Mouse (Mus musculus) C2C12 (cell line): ENCODE data around the gene Nfkbie. TPM values are rescaled to one million over a fixed set of nuclear protein-coding genes. Genes with fewer than 3 reads are reported as not detected.

Source experiments
- H3K27me3 ChIP-seq: one replicate; pipeline ENCODE4 v1.6.1; 2011; ENCODE audit not compliant: control insufficient read depth, insufficient read depth, insufficient read length
- H3K36me3 ChIP-seq: one replicate; pipeline ENCODE4 v1.6.1; 2011; ENCODE audit not compliant: control insufficient read depth, insufficient read depth
- H3K4me3 ChIP-seq: one replicate; pipeline ENCODE4 v1.5.1; 2011; ENCODE audit warnings: mild to moderate bottlenecking, control low read depth; ENCODE audit not compliant: poor library complexity, insufficient read depth, severe bottlenecking
- H3K79me2 ChIP-seq: one replicate; pipeline ENCODE4 v1.6.1; 2011; ENCODE audit not compliant: control insufficient read depth, insufficient read depth
- H3K79me3 ChIP-seq: one replicate; pipeline ENCODE4 v1.6.1; 2011; ENCODE audit warnings: low read depth, control low read depth
- H3ac ChIP-seq: one replicate; pipeline ENCODE3; 2011; ENCODE audit warnings: low read depth; ENCODE audit not compliant: control insufficient read depth, insufficient read length
- CEBPB ChIP-seq: IDR thresholded peaks from one replicate; pipeline ENCODE4 v1.6.1; 2011; ENCODE audit warnings: low read depth, mild to moderate bottlenecking, control low read depth, moderate library complexity
- CTCF ChIP-seq: IDR thresholded peaks from one replicate; pipeline ENCODE4 v1.5.1; 2011; ENCODE audit not compliant: control insufficient read depth, insufficient read depth, insufficient read length
- FOSL1 ChIP-seq: IDR thresholded peaks from one replicate; pipeline ENCODE4 v1.8.0; 2011; ENCODE audit warnings: mild to moderate bottlenecking, low read length; ENCODE audit not compliant: poor library complexity, insufficient read depth, severe bottlenecking
- MAX ChIP-seq: IDR thresholded peaks from one replicate; pipeline ENCODE4 v1.6.1; 2011; ENCODE audit warnings: mild to moderate bottlenecking, control low read depth
- MYOD1 ChIP-seq: IDR thresholded peaks from one replicate; pipeline ENCODE4 v1.6.1; 2011; ENCODE audit warnings: low read depth; ENCODE audit not compliant: control insufficient read depth, insufficient read length
- MYOG ChIP-seq: IDR thresholded peaks from one replicate; pipeline ENCODE4 v1.6.1; 2011; ENCODE audit not compliant: control insufficient read depth, insufficient read length; ENCODE audit errors: extremely low read depth
- USF1 ChIP-seq: IDR thresholded peaks from one replicate; pipeline ENCODE4 v1.6.1; 2011; ENCODE audit warnings: low read depth, mild to moderate bottlenecking, control low read depth, moderate library complexity
- polyA plus RNA-seq: library from polyadenylated mRNA; unstranded; fragments of >200 nt; fragmentation: generic; extraction: Trizol; gene quantifications from one replicate; pipeline ENCODE4 v1.2.1, GENCODE M21; 2012; ENCODE audit warnings: missing spikeins

Gene Nfkbie
- polyA plus RNA-seq, 1 experiment = 5.3 TPM

GRCm38 (mm10) chr17:45594195-45594594, 38.7 kb downstream of the Nfkbie start:
- Histone ChIP-seq H3K79me2 (peaks cover 62% of the 10 kb centered on the region), H3K36me3 (peaks cover 25% of the 10 kb centered on the region), H3K79me3 (peaks cover 55% of the 10 kb centered on the region), H3K27me3 (no peaks in the 10 kb centered on the region), H3K4me3 (peak overlapping the region; percentile 69), H3ac (peak overlapping the region; percentile 81)
- TF ChIP-seq MYOG = no peak
- TF ChIP-seq CEBPB = no peak
- TF ChIP-seq MYOD1 = no peak
- no peak for TF ChIP-seq USF1
- TF ChIP-seq FOSL1 = no peak
- no peak for TF ChIP-seq CTCF
- TF ChIP-seq MAX = no peak

GRCm38 (mm10) chr17:45594881-45595735, 39.6 kb downstream of the Nfkbie start:
- H3K36me3 ChIP-seq = peaks cover 16% of the 10 kb centered on the region
- no peak for TF ChIP-seq MYOG
- TF ChIP-seq MAX = peak; percentile 93
- H3K79me2 ChIP-seq = peaks cover 53% of the 10 kb centered on the region
- no peaks in the 10 kb centered on the region for H3K27me3 ChIP-seq
- peaks cover 49% of the 10 kb centered on the region for H3K79me3 ChIP-seq
- peak overlapping the region; percentile 69 for H3K4me3 ChIP-seq
- H3ac ChIP-seq = peak overlapping the region; percentile 81

GRCm38 (mm10) chr17:45595736-45596390, 40.4 kb downstream of the Nfkbie start:
- Histone ChIP-seq H3K79me2 (peaks cover 45% of the 10 kb centered on the region), H3ac (peak overlapping the region; percentile 81), H3K27me3 (no peaks in the 10 kb centered on the region), H3K79me3 (peaks cover 43% of the 10 kb centered on the region), H3K4me3 (peak overlapping the region; percentile 69), H3K36me3 (peaks cover 8% of the 10 kb centered on the region)
- TF ChIP-seq FOSL1 (no peak), MAX (no peak), USF1 (no peak), CTCF (no peak), MYOD1 (no peak), MYOG (no peak), CEBPB (no peak)

GRCm38 (mm10) chr17:45596631-45597396, 41.3 kb downstream of the Nfkbie start:
- H3K4me3 ChIP-seq = no peak overlapping the region
- H3ac ChIP-seq = peak overlapping the region; percentile 58
- H3K36me3 ChIP-seq = peaks cover under 1% of the 10 kb centered on the region
- H3K79me3 ChIP-seq = peaks cover 34% of the 10 kb centered on the region
- TF ChIP-seq CTCF = peak; percentile 79
- TF ChIP-seq MYOG = no peak
- peak; percentile 29 for TF ChIP-seq MYOD1
- TF ChIP-seq USF1 = no peak
- H3K79me2 ChIP-seq = peaks cover 36% of the 10 kb centered on the region
- H3K27me3 ChIP-seq = no peaks in the 10 kb centered on the region

GRCm38 (mm10) chr17:45597787-45598186, 42.3 kb downstream of the Nfkbie start:
- Histone ChIP-seq H3K79me2 (peaks cover 26% of the 10 kb centered on the region), H3K79me3 (peaks cover 25% of the 10 kb centered on the region), H3K4me3 (no peak overlapping the region), H3ac (no peak overlapping the region), H3K27me3 (no peaks in the 10 kb centered on the region), H3K36me3 (no peaks in the 10 kb centered on the region)
- TF ChIP-seq FOSL1 = no peak
- TF ChIP-seq CTCF = no peak
- peak; percentile 47 for TF ChIP-seq MYOD1
- TF ChIP-seq CEBPB = no peak
